26 mouse cellular contexts compared by ENCODE assay signal in the genomic region with DNA sequence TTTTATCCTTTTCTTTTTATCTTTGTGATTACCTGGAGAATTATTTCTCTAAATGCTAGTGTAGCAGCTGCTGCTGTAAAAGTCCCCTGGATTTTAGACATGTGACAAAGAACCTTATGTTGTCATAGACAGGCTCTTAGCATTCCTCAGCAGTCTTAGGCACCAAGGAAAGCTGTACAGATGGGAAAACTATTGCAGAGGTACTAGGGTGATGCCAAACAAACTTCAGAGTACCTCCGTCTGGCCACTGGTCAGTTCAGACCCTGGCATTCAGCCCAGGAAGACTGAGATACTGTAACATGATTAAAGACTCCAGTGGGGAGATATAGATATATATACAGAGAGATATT.
DNase-seq lines count a peak whose midpoint lies in the region; ATAC-seq and TF ChIP-seq lines count a peak whose summit lies in the region.
"Had no signal": no experiment of that assay in that cellular context is flagged by ENCODE, and none has a peak within 500 bp of the region (broad histone marks: within the 10 kb centered on the region; RNA-seq: fewer than 3 reads in every experiment).

No protein-coding gene starts in this region.

- H3K4me3 ChIP-seq in heart, embryonic 13.5 days = no peak overlapping the region
- H3K4me3 ChIP-seq in heart, embryonic 10.5 days = no peak overlapping the region
- H3K4me3 ChIP-seq in forebrain, embryonic 15.5 days = no peak overlapping the region
- no peak overlapping the region for H3K4me3 ChIP-seq in liver, embryonic 11.5 days (ENCODE audit: low read depth, low read length)
- H3K4me3 ChIP-seq: embryonic facial prominence, embryonic 10.5 days; embryonic facial prominence, embryonic 15.5 days; gastrocnemius, adult 2 months; heart, adult 2 months; hindbrain, embryonic 12.5 days; intestine, embryonic 15.5 days; liver, embryonic 15.5 days had no signal

- ATAC-seq in heart, embryonic 13.5 days (ENCODE audit: extremely low read depth, insufficient number of reproducible peaks, low FRiP score, low TSS enrichment) = no peak
- peak; percentile 13 for ATAC-seq in Patski
- ATAC-seq in forebrain, embryonic 15.5 days (replicated peaks) = peak; percentile 64; the same call in 1 of the 2 replicates
- ATAC-seq in liver, embryonic 11.5 days (replicated peaks; ENCODE audit: low FRiP score) = no peak
- ATAC-seq: activated CD4-positive, CD25-positive, alpha-beta regulatory T cell, adult 4 months; hindbrain, postnatal 0 days; intestine, embryonic 15.5 days; midbrain, embryonic 16.5 days had no signal

- H3K27ac ChIP-seq in heart, embryonic 13.5 days (replicated peaks) = peak overlapping the region; percentile 48
- no peak overlapping the region for H3K27ac ChIP-seq in heart, embryonic 10.5 days
- peak overlapping the region; percentile 3; the same call in 1 of the 2 replicates for H3K27ac ChIP-seq in forebrain, embryonic 15.5 days (replicated peaks)
- H3K27ac ChIP-seq in liver, embryonic 11.5 days (ENCODE audit: low read depth, low read length) = no peak overlapping the region
- H3K27ac ChIP-seq: embryonic facial prominence, embryonic 10.5 days; gastrocnemius, adult 2 months; heart, adult 2 months; hindbrain, embryonic 12.5 days; hindbrain, postnatal 0 days; kidney, postnatal 0 days; liver, embryonic 15.5 days had no signal

- no peak for TF ChIP-seq POLR2A in brain, embryonic 14.5 days (IDR thresholded peaks at IDR 0.05; ENCODE audit: borderline replicate concordance, extremely low read depth, insufficient read depth, insufficient read length, poor library complexity, severe bottlenecking)

- no peak overlapping the region for H3K9ac ChIP-seq in heart, embryonic 13.5 days
- no peak overlapping the region for H3K9ac ChIP-seq in forebrain, embryonic 15.5 days (replicated peaks)
- no peak overlapping the region for H3K9ac ChIP-seq in liver, embryonic 11.5 days (ENCODE audit: low read depth, low read length)
- H3K9ac ChIP-seq: embryonic facial prominence, embryonic 15.5 days; hindbrain, embryonic 12.5 days; intestine, embryonic 15.5 days; liver, embryonic 15.5 days; lung, embryonic 14.5 days had no signal

- H3K27me3 ChIP-seq in heart, embryonic 13.5 days (replicated peaks) = no peaks in the 10 kb centered on the region
- H3K27me3 ChIP-seq in heart, embryonic 10.5 days (ENCODE audit: insufficient read depth, poor library complexity, severe bottlenecking) = no peaks in the 10 kb centered on the region
- no peaks in the 10 kb centered on the region for H3K27me3 ChIP-seq in Patski
- H3K27me3 ChIP-seq in forebrain, embryonic 15.5 days = no peaks in the 10 kb centered on the region
- no peaks in the 10 kb centered on the region for H3K27me3 ChIP-seq in liver, embryonic 11.5 days (replicated peaks; ENCODE audit: control insufficient read depth, insufficient read depth, low read length)
- H3K27me3 ChIP-seq: embryonic facial prominence, embryonic 15.5 days; hindbrain, embryonic 12.5 days; intestine, embryonic 15.5 days; liver, embryonic 15.5 days had no signal

- no peaks in the 10 kb centered on the region for H3K36me3 ChIP-seq in heart, embryonic 13.5 days
- H3K36me3 ChIP-seq in heart, embryonic 10.5 days = no peaks in the 10 kb centered on the region
- no peaks in the 10 kb centered on the region for H3K36me3 ChIP-seq in forebrain, embryonic 15.5 days
- H3K36me3 ChIP-seq in liver, embryonic 11.5 days (ENCODE audit: control insufficient read depth, insufficient read depth, low read length) = no peaks in the 10 kb centered on the region
- H3K36me3 ChIP-seq: embryonic facial prominence, embryonic 10.5 days; embryonic facial prominence, embryonic 15.5 days; hindbrain, embryonic 12.5 days; intestine, embryonic 15.5 days; liver, embryonic 15.5 days had no signal

- no peaks in the 10 kb centered on the region for H3K4me1 ChIP-seq in heart, embryonic 13.5 days
- no peaks in the 10 kb centered on the region for H3K4me1 ChIP-seq in heart, embryonic 10.5 days
- peaks cover 15% of the 10 kb centered on the region for H3K4me1 ChIP-seq in forebrain, embryonic 15.5 days
- H3K4me1 ChIP-seq in liver, embryonic 11.5 days (replicated peaks; ENCODE audit: control insufficient read depth, insufficient read depth, low read length) = no peaks in the 10 kb centered on the region
- H3K4me1 ChIP-seq: embryonic facial prominence, embryonic 15.5 days; intestine, embryonic 15.5 days; liver, embryonic 15.5 days had no signal

- no peaks in the 10 kb centered on the region for H3K9me3 ChIP-seq in heart, embryonic 13.5 days
- H3K9me3 ChIP-seq in heart, embryonic 10.5 days = no peaks in the 10 kb centered on the region
- no peaks in the 10 kb centered on the region for H3K9me3 ChIP-seq in forebrain, embryonic 15.5 days
- H3K9me3 ChIP-seq in liver, embryonic 11.5 days (ENCODE audit: control insufficient read depth, low read length) = no peaks in the 10 kb centered on the region
- H3K9me3 ChIP-seq: embryonic facial prominence, embryonic 10.5 days; embryonic facial prominence, embryonic 15.5 days; hindbrain, embryonic 12.5 days; intestine, embryonic 15.5 days; liver, embryonic 15.5 days had no signal

- TF ChIP-seq CTCF in Patski (IDR thresholded peaks at IDR 0.05) = no peak
- no peak for TF ChIP-seq CTCF in brain, embryonic 14.5 days (IDR thresholded peaks at IDR 0.05; ENCODE audit: borderline replicate concordance, extremely low read depth, insufficient read depth, insufficient read length)

- CTCF ChIA-PET in Patski (lab: Charles Lee) = no interaction called here

- 44% methylated on average over 1 of the region's 1 CpGs for WGBS in heart, embryonic 13.5 days
- WGBS in heart, embryonic 10.5 days = 67% methylated on average over 1 of the region's 1 CpGs
- 21% methylated on average over 1 of the region's 1 CpGs for WGBS in forebrain, embryonic 15.5 days
- 70% methylated on average over 1 of the region's 1 CpGs for WGBS in liver, embryonic 11.5 days

- DNase-seq in heart, embryonic 10.5 days (ENCODE audit: low spot score) = no peak
- no peak for DNase-seq in Patski (ENCODE audit: low read depth, low spot score)
- peak; percentile 40 for DNase-seq in brain, embryonic 14.5 days (ENCODE audit: low read depth)
- no peak for DNase-seq in liver, embryonic 11.5 days (ENCODE audit: low spot score)
- DNase-seq: adrenal gland, adult 2 months; B cell, adult 2 months; cerebellum, adult 11 months; kidney, adult 8-10 months; left cerebral cortex, postnatal 4 days; liver; lung, embryonic 14.5 days; lung, postnatal 14 days; thymus, postnatal 4 days had no signal

- POLR2A ChIA-PET in Patski (lab: Charles Lee) = interaction anchor here (0.6 kb wide), 1 partner anchor 451 kb away, joined by 3 read pairs; no protein-coding TSS in a partner anchor

- in situ Hi-C loops in Patski (cut with MboI; ENCODE audit: low pct_unique_long_range_greater_than_20kb) = no loop called here

- H3K4me2 ChIP-seq in heart, embryonic 13.5 days = no peak overlapping the region
- no peak overlapping the region for H3K4me2 ChIP-seq in forebrain, embryonic 15.5 days (replicated peaks)
- no peak overlapping the region for H3K4me2 ChIP-seq in liver, embryonic 11.5 days
- H3K4me2 ChIP-seq: embryonic facial prominence, embryonic 15.5 days; hindbrain, embryonic 12.5 days; intestine, embryonic 15.5 days; liver, embryonic 15.5 days; lung, embryonic 14.5 days had no signal

Comparison
In these comparisons a context has a peak if more than half of its experiments do, and no peak if none do; other contexts are left out.
1. H3K27ac ChIP-seq: peak in heart, embryonic 13.5 days (single experiment) and forebrain, embryonic 15.5 days (single experiment); none in heart, embryonic 10.5 days (single experiment) and liver, embryonic 11.5 days (single experiment).
2. ATAC-seq: peak in Patski (single experiment) and forebrain, embryonic 15.5 days (single experiment); none in heart, embryonic 13.5 days (single experiment) and liver, embryonic 11.5 days (single experiment).